Mouse (Mus musculus) layer of hippocampus, postnatal 25 days (tissue): ENCODE measurements at regions not wholly inside any gene's neighbourhood (a gene's known extent, or its start where the extent isn't known, plus 50 kb on each side); places are given as distances from the start of the nearest gene placed in this dataset.

Experiments used
- DNase-seq, 2 experiments: peaks; one replicate each; pipeline ENCODE4 v3.0.0; 2022; ENCODE audit warnings: mixed read lengths in 2 of 2, low spot score in 1 of 2; ENCODE audit errors: extremely low spot score in 1 of 2

GRCm38 (mm10) chr4:22047730-22048455 is 116.8 kb downstream of the Faxc start:
- DNase-seq = no peak

GRCm38 (mm10) chr4:22066785-22067433 is 135.8 kb downstream of the Faxc start:
- peak in 1 of 2 experiments; percentile 12 for DNase-seq

GRCm38 (mm10) chr4:22067678-22068299 is 136.7 kb downstream of the Faxc start:
- peak in 1 of 2 experiments; percentile 9 for DNase-seq

GRCm38 (mm10) chr4:22088209-22088787 is 157.2 kb downstream of the Faxc start:
- no peak for DNase-seq

GRCm38 (mm10) chr4:22089637-22090041 is 158.5 kb downstream of the Faxc start:
- no peak for DNase-seq

GRCm38 (mm10) chr4:22090536-22090935 is 159.4 kb downstream of the Faxc start:
- DNase-seq = no peak

- no peak for DNase-seq
These were observed 161.4 kb downstream of the Faxc start for GRCm38 (mm10) chr4:22092551-22092950.

GRCm38 (mm10) chr4:22095257-22096031 is 164.3 kb downstream of the Faxc start:
- DNase-seq = no peak

- no peak for DNase-seq
These were observed 167.5 kb downstream of the Faxc start for GRCm38 (mm10) chr4:22098605-22099004.

- DNase-seq = no peak
These were observed 171.3 kb downstream of the Faxc start for GRCm38 (mm10) chr4:22102478-22102877.

- DNase-seq = no peak
These were observed 172.0 kb downstream of the Faxc start for GRCm38 (mm10) chr4:22103001-22103587.

GRCm38 (mm10) chr4:22106883-22107282 is 175.8 kb downstream of the Faxc start:
- DNase-seq = no peak

GRCm38 (mm10) chr4:22109410-22109809 is 178.3 kb downstream of the Faxc start:
- DNase-seq = no peak

- DNase-seq = no peak
These were observed 179.3 kb downstream of the Faxc start for GRCm38 (mm10) chr4:22110400-22110799.

- no peak for DNase-seq
These were observed 181.1 kb downstream of the Faxc start for GRCm38 (mm10) chr4:22112209-22112608.

- no peak for DNase-seq
These were observed 183.3 kb downstream of the Faxc start for GRCm38 (mm10) chr4:22114451-22114850.

GRCm38 (mm10) chr4:22119877-22120276 is 188.7 kb downstream of the Faxc start:
- no peak for DNase-seq

- no peak for DNase-seq
These were observed 189.8 kb downstream of the Faxc start for GRCm38 (mm10) chr4:22120953-22121352.

- no peak for DNase-seq
These were observed 190.3 kb downstream of the Faxc start for GRCm38 (mm10) chr4:22121397-22121796.

GRCm38 (mm10) chr4:22124836-22125235 is 193.7 kb downstream of the Faxc start:
- no peak for DNase-seq
